Mouse (Mus musculus) left cerebral cortex, adult 18-20 months (tissue): Measurements from ENCODE around the gene 6330409D20Rik. TPM values are rescaled to one million over a fixed set of nuclear protein-coding genes. Genes with fewer than 3 reads are reported as not detected.

Experiments
- DNase-seq, 2 experiments: peaks; one replicate each; pipeline ENCODE4 v3.0.0; 2021 to 2022; ENCODE audit warnings: low spot score in 2 of 2, mixed read lengths in 1 of 2
- microRNA-seq, 2 experiments: library from miRNA; unstranded; fragments of <30 nt; microRNA quantifications; one replicate each; pipeline ENCODE4 v1.2.0; 2021
- total RNA-seq, 2 experiments: library from RNA; stranded (reverse); gene quantifications; 2 replicates each; pipeline ENCODE4 v1.2.3; 2021

Gene 6330409D20Rik
- total RNA-seq, 2 experiments from 2014 or later = 2.2 to 2.8 TPM

GRCm38 (mm10) chr2:32703046-32703445, 37.8 kb downstream of the 6330409D20Rik start:
- DNase-seq = no peak

- DNase-seq = no peak
Observed at GRCm38 (mm10) chr2:32700966-32701743, 39.7 kb downstream of the 6330409D20Rik start.

GRCm38 (mm10) chr2:32699680-32700079, 41.1 kb downstream of the 6330409D20Rik start:
- DNase-seq = no peak

- DNase-seq = no peak
Observed at GRCm38 (mm10) chr2:32694691-32695090, 46.1 kb downstream of the 6330409D20Rik start.

- peak; percentile 94 for DNase-seq
Observed at GRCm38 (mm10) chr2:32693823-32694411, 46.9 kb downstream of the 6330409D20Rik start.

GRCm38 (mm10) chr2:32693282-32693681, 47.5 kb downstream of the 6330409D20Rik start:
- no peak for DNase-seq

GRCm38 (mm10) chr2:32692496-32692895, 48.3 kb downstream of the 6330409D20Rik start:
- no peak for DNase-seq

- DNase-seq = no peak
Observed at GRCm38 (mm10) chr2:32691041-32691440, 49.8 kb downstream of the 6330409D20Rik start.

- DNase-seq = peak; percentile 90 to 95
Observed at GRCm38 (mm10) chr2:32689420-32689819, 51.4 kb downstream of the 6330409D20Rik start.

GRCm38 (mm10) chr2:32687562-32687961, 53.3 kb downstream of the 6330409D20Rik start:
- no peak for DNase-seq

GRCm38 (mm10) chr2:32686640-32687039, 54.2 kb downstream of the 6330409D20Rik start:
- DNase-seq = no peak

GRCm38 (mm10) chr2:32685807-32686206, 55.0 kb downstream of the 6330409D20Rik start:
- DNase-seq = no peak

GRCm38 (mm10) chr2:32684681-32685428, 56.0 kb downstream of the 6330409D20Rik start:
- no peak for DNase-seq

GRCm38 (mm10) chr2:32683701-32684100, 57.1 kb downstream of the 6330409D20Rik start:
- no peak for DNase-seq

GRCm38 (mm10) chr2:32682721-32683417, 57.9 kb downstream of the 6330409D20Rik start:
- no peak for DNase-seq

Small RNA genes lying within 50 kb of the gene (microRNA-seq; reads per million reads assigned to microRNA genes)
- 0.21 to 0.25 reads per million in 2 experiments for gene Mir2861
- 0 reads per million in 2 experiments for gene Mir3960
- 0 to 1.1 reads per million in 2 experiments for gene Mir8093

Other genes starting within 250 kb of the 6330409D20Rik start
- 10 to 100 TPM; 67.3 to 68.4 TPM for gene Fam102a, start 205.7 kb downstream of the 6330409D20Rik start, total RNA-seq
- gene Dpm2, start 170.2 kb downstream of the 6330409D20Rik start, total RNA-seq = 10 to 100 TPM; 71.4 to 77.1 TPM
- 10 to 100 TPM in 1 of 2 experiments, 1 to 10 TPM in 1; 8.6 to 10.3 TPM for gene Pip5kl1, start 166.2 kb downstream of the 6330409D20Rik start, total RNA-seq
- gene 9430097D07Rik, start 165.3 kb downstream of the 6330409D20Rik start, total RNA-seq = under 1 TPM; 0.79 to 0.82 TPM
- gene St6galnac4, start 153.9 kb downstream of the 6330409D20Rik start, total RNA-seq = 10 to 100 TPM; 40.6 TPM
- gene St6galnac6, start 141.3 kb downstream of the 6330409D20Rik start, total RNA-seq = 100 to 1,000 TPM; 113 to 130 TPM
- gene Ak1, start 119.3 kb downstream of the 6330409D20Rik start, total RNA-seq = 100 to 1,000 TPM; 151 to 160 TPM
- gene Eng, start 94.4 kb downstream of the 6330409D20Rik start, total RNA-seq = 10 to 100 TPM; 18.4 to 19.9 TPM
- 1 to 10 TPM; 7.6 to 9.0 TPM for gene Fpgs, start 36.9 kb downstream of the 6330409D20Rik start, total RNA-seq
- 100 to 1,000 TPM; 128 to 133 TPM for gene Cdk9, start 27.9 kb downstream of the 6330409D20Rik start, total RNA-seq
- 10 to 100 TPM; 27.9 to 35.5 TPM for gene Sh2d3c, start 20.0 kb downstream of the 6330409D20Rik start, total RNA-seq
- gene Tor2a, start 16.2 kb upstream of the 6330409D20Rik start, total RNA-seq = 10 to 100 TPM; 28.7 to 34.3 TPM
- gene Ttc16, start 34.6 kb upstream of the 6330409D20Rik start, total RNA-seq = 1 to 10 TPM in 1 of 2 experiments, under 1 TPM in 1; 0.88 to 1.0 TPM
- gene Ptrh1, start 34.8 kb upstream of the 6330409D20Rik start, total RNA-seq = 10 to 100 TPM in 1 of 2 experiments, 1 to 10 TPM in 1; 8.1 to 10.2 TPM
- under 1 TPM; 0.28 to 0.33 TPM for gene Cfap157, start 43.4 kb upstream of the 6330409D20Rik start, total RNA-seq
- gene Stxbp1, start 106.2 kb upstream of the 6330409D20Rik start, total RNA-seq = 1,000 to 10,000 TPM in 1 of 2 experiments, 100 to 1,000 TPM in 1; 951 to 1,006 TPM
- gene Fam129b, start 135.1 kb upstream of the 6330409D20Rik start, total RNA-seq = 10 to 100 TPM; 29.6 to 35.3 TPM
- 100 to 1,000 TPM; 114 to 120 TPM for gene Rpl12, start 220.5 kb upstream of the 6330409D20Rik start, total RNA-seq
- gene Lrsam1, start 220.6 kb upstream of the 6330409D20Rik start, total RNA-seq = 10 to 100 TPM; 38.7 to 44.6 TPM
- gene Slc2a8, start 241.1 kb upstream of the 6330409D20Rik start, total RNA-seq = 10 to 100 TPM; 24.0 to 26.1 TPM